Mouse (Mus musculus) thymus, adult 2 months (tissue): ENCODE data around the gene Ctbp1. TPM values are rescaled to one million over a fixed set of nuclear protein-coding genes. Genes with fewer than 3 reads are reported as not detected.
A peak's percentile ranks its signal among the peaks of the same experiment; 100 is the strongest.

Experiments used
- DNase-seq: peaks from one replicate; pipeline ENCODE4 v3.0.0; 2021
- H3K27ac ChIP-seq: fragments of 200-500 bp; 2 replicates; pipeline ENCODE4 v1.5.1; 2012; ENCODE audit warnings: low read length, control low read depth; ENCODE audit not compliant: control insufficient read depth, insufficient read depth
- H3K27me3 ChIP-seq: fragments of 200-500 bp; 2 replicates; pipeline ENCODE4 v1.6.1; 2012; ENCODE audit warnings: mild to moderate bottlenecking, low read length, moderate library complexity, mixed read lengths; ENCODE audit not compliant: control insufficient read depth, insufficient read depth
- H3K36me3 ChIP-seq: fragments of 200-500 bp; 2 replicates; pipeline ENCODE4 v1.6.1; 2012; ENCODE audit warnings: mild to moderate bottlenecking, low read length, moderate library complexity; ENCODE audit not compliant: control insufficient read depth, insufficient read depth
- H3K4me1 ChIP-seq: fragments of 200-500 bp; replicated peaks from 2 replicates; pipeline ENCODE4 v1.6.1; 2012; ENCODE audit warnings: low read length; ENCODE audit not compliant: control insufficient read depth, insufficient read depth
- H3K4me3 ChIP-seq: fragments of 200-500 bp; 2 replicates; pipeline ENCODE4 v1.5.1; 2012; ENCODE audit warnings: mild to moderate bottlenecking, low read length, control low read depth, moderate library complexity; ENCODE audit not compliant: control insufficient read depth, insufficient read depth
- CTCF ChIP-seq: fragments of 200-500 bp; IDR thresholded peaks from 2 replicates; pipeline ENCODE4 v1.5.1; 2012; ENCODE audit warnings: mild to moderate bottlenecking, control low read depth, low read length, moderate library complexity, borderline replicate concordance; ENCODE audit not compliant: control insufficient read depth, poor library complexity, insufficient read depth; ENCODE audit errors: extremely low read depth
- POLR2A ChIP-seq: fragments of 200-500 bp; IDR thresholded peaks from 2 replicates; pipeline ENCODE4 v1.6.1; 2012; ENCODE audit warnings: mild to moderate bottlenecking, low read length, control low read depth, moderate library complexity; ENCODE audit not compliant: control insufficient read depth, poor library complexity, insufficient read depth; ENCODE audit errors: extremely low read depth
- WGBS: fragments of 180-500 bp; shearing (Covaris S2); methylation state at CpG from one replicate; pipeline ENCODE4 v1.1.7; 2018; 5-methylcytosine and 5-hydroxymethylcytosine counted together
- polyA plus RNA-seq: library from polyadenylated mRNA; depleted of rRNA; stranded (reverse); fragments of >200 nt; gene quantifications from 2 replicates; pipeline ENCODE4 v1.2.3, GENCODE M21; 2012; rRNA removed

The Ctbp1 gene
- 565 and 568 TPM in 2 replicates for polyA plus RNA-seq

GRCm38 (mm10) chr5:33274953-33275454 lies at the start of gene Ctbp1:
Ctbp1 (minus strand) TSS chr5:33274994.
- Histone ChIP-seq H3K4me3 (peak within 1 kb of the TSS; percentile 80), H3K27ac (peak within 1 kb of the TSS; percentile 43), H3K27me3 (no peaks in the 10 kb centered on the region), H3K36me3 (no peaks in the 10 kb centered on the region), H3K4me1 (peaks cover 11% of the 10 kb centered on the region)
- no peak; the same call in none of the 2 replicates for TF ChIP-seq POLR2A
- no peak for TF ChIP-seq CTCF
- 3% methylated on average over 57 of the region's 57 CpGs for WGBS
- peak; percentile 87 for DNase-seq

DNA sequence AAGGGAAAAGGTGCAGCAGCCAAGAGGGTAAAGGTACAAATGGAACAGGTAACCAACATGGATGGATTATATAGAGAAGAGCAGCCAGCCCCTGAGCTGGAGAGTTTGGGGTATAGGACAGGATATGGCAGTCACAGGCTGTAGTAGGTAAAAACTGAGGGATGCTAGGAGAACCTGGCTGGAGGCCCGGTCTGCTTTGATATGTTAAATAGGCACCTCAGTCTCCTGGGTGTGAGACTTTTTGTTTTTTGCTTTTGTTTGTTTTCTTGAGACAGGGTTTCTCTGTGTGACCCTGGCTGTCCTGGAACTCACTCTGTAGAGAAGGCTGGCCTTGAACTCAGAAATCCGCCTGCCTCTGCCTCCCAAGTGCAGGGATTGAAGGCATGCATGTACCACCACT lies 49.7 kb upstream of the Ctbp1 start:
- H3K4me3 ChIP-seq, result no peak overlapping the region
- H3K27me3 ChIP-seq, result no peaks in the 10 kb centered on the region
- 72% methylated on average over 2 of the region's 2 CpGs for WGBS

GRCm38 (mm10) chr5:33312192-33312591 lies 37.4 kb upstream of the Ctbp1 start:
- TF ChIP-seq POLR2A, result no peak
- no peak for DNase-seq
- no peaks in the 10 kb centered on the region for H3K4me1 ChIP-seq
- H3K27ac ChIP-seq, result no peak overlapping the region
- 79% methylated on average over 7 of the region's 7 CpGs for WGBS
- no peak overlapping the region for H3K4me3 ChIP-seq
- no peaks in the 10 kb centered on the region for H3K27me3 ChIP-seq
- no peaks in the 10 kb centered on the region for H3K36me3 ChIP-seq

More for the DNA sequence above, 49.7 kb upstream of the Ctbp1 start:
- TF ChIP-seq CTCF (no peak), POLR2A (no peak)
- DNase-seq, result no peak
- H3K27ac ChIP-seq, result no peak overlapping the region
- no peaks in the 10 kb centered on the region for H3K4me1 ChIP-seq
- H3K36me3 ChIP-seq, result no peaks in the 10 kb centered on the region

DNA sequence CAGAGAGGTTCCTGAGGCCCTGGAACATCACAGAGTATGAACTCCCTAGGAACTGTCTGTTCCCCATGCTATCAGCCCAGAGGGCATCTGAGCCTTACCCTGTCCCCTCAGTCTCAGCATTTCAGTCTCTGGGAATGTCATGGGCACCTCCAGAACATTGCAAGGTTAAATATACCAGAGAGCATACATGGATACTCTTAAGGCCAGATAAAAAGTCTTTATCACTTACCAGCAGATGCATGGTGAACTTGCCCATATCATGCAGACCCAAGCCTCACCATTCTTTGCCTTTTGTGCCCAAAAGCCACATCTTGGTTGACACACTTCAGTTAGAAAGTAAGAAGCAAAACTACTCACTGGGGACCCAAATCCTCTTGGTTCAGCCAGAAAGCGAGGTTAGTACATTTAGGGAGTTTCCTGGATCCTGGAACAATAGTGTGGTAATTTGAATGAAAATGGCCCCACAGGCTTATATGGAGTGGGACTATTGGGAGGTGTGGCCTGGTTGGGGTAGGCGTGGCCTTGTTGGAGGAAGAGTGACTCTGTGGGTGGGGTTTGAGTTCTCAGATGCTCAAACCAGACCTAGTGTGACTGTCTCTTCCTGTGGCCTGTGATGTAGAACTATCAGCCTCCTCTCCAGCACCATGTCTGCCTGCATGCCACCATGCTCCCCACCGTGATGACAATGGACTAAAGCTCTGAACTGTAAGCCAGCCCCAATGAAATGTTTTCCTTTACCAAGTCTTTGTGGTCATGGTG lies 36.1 kb upstream of the Ctbp1 start:
- Histone ChIP-seq H3K4me3 (no peak overlapping the region), H3K4me1 (no peaks in the 10 kb centered on the region), H3K27ac (no peak overlapping the region), H3K36me3 (no peaks in the 10 kb centered on the region), H3K27me3 (no peaks in the 10 kb centered on the region)
- no peak for TF ChIP-seq CTCF
- TF ChIP-seq POLR2A, result no peak
- 92% methylated on average over 3 of the region's 3 CpGs for WGBS
- DNase-seq, result no peak

- H3K36me3 ChIP-seq, result no peaks in the 10 kb centered on the region
- no peak overlapping the region for H3K27ac ChIP-seq
- H3K4me1 ChIP-seq, result no peaks in the 10 kb centered on the region
- 89% methylated on average over 2 of the region's 2 CpGs for WGBS
- H3K27me3 ChIP-seq, result no peaks in the 10 kb centered on the region
- H3K4me3 ChIP-seq, result no peak overlapping the region
- no peak for DNase-seq
- TF ChIP-seq CTCF (no peak), POLR2A (no peak)
These were observed 27.0 kb upstream of the Ctbp1 start for GRCm38 (mm10) chr5:33301801-33302200.

GRCm38 (mm10) chr5:33297164-33297563 lies 22.4 kb upstream of the Ctbp1 start:
- Histone ChIP-seq H3K36me3 (no peaks in the 10 kb centered on the region), H3K4me1 (no peaks in the 10 kb centered on the region), H3K4me3 (no peak overlapping the region), H3K27me3 (no peaks in the 10 kb centered on the region), H3K27ac (no peak overlapping the region)
- TF ChIP-seq CTCF, result no peak
- no peak for TF ChIP-seq POLR2A
- WGBS, result 79% methylated on average over 6 of the region's 6 CpGs
- DNase-seq, result peak; percentile 11
